Mouse (Mus musculus): ENCODE results near the gene Lrrc71. TPM values are rescaled to one million over a fixed set of nuclear protein-coding genes. Genes with fewer than 3 reads are reported as not detected.

Lrrc71 gene
- polyA plus RNA-seq, 3 experiments from 2014 or later: 0.82 to 1.1 (median 1.1) TPM

DNA sequence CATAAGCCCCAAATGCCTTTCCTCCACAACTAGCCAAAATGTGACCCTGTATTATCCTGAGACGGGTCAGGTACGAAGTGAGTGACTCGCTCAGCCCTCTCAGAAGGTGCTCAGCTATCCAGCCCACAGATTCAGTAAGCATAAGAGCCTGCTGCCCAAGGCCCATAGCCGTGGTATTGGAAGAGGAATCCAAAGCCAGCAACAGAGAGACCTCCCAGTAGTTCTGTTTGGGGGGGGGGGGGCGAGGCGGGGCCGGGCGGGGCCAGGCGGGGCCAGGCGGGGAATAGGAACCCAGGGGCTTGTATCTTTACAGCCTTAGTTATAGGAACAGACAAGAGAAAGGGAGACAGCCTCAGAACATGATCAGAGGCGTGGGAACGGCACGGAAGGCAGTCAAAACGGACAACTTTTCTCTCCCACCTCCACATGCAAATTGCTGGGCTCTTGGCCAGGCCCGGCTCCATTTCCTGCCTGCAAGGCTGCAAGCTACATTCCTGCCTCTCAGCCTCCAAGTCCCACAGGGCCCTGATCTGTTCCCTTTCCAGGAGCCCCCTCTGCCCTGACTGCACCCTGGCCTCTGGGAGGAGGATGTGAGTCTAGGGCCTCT, 15.4 kb upstream of the Lrrc71 start:
- no peak for ATAC-seq

DNA sequence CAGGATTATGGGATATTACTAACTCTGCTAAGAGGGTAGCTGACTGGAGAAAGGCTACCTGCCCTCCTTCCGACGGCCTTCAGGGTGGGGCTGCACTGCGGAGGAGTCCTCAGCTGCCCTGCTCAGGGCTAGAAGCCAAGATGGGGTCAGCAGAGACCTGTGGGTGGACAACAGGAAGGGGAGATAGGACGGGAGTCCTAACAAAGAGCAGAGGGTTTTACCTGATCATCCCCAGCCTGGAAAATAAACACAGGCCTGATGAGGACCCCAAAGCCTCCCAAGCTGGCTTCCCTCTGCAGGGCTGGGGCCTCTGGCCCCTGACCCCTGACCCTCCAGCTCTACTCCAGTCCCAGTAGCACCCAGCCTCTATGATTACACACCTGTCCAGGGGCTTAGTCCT, 14.8 kb upstream of the Lrrc71 start:
- no peak for ATAC-seq

- ATAC-seq: no peak
These were observed 13.3 kb upstream of the Lrrc71 start for GRCm38 (mm10) chr3:87761408-87762375.

DNA sequence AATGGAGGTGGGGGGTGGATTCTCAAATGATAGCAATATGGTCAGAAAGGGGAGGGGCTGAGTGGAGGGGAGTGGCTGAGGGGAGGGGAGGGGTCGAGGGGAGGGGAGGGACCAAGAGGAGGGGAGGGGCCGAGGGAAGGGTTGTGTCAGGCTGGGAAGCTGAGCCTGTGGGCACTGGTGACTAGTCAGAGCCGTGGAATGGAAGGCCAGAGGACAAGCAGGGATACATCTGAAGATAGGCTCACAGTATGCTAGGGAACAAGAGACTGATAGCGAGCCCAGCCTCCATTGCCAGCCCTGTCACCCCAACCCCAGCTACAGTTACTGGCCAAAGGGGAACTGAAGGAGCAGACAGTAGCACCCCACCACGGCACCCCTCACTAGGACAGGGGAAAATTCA, 10.2 kb upstream of the Lrrc71 start:
- no peak for ATAC-seq

GRCm38 (mm10) chr3:87756488-87756887, 8.1 kb upstream of the Lrrc71 start:
- no peak for ATAC-seq

DNA sequence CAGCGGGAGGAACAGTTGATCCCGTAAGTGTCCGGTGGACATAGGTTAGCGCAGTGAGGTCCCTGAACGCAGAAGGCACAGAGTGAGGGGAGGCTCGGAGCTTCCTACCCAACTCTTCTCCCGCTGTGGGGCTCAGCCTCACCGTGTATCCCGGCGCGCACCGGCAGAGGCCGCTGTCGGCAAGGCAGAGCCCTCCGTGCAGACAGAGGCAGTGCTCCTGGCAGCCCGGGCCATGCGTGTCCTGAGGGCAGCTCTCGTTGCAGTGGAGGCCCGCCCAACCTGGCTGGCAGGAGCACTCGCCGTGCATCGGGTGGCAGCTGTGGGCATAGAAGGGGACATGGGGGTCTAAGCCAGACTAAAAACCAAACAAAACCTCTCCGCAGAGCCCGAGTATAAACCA, 7.5 kb upstream of the Lrrc71 start:
- ATAC-seq: peak; percentile 65

- ATAC-seq: no peak
These were observed 5.4 kb upstream of the Lrrc71 start for GRCm38 (mm10) chr3:87753829-87754228.

DNA sequence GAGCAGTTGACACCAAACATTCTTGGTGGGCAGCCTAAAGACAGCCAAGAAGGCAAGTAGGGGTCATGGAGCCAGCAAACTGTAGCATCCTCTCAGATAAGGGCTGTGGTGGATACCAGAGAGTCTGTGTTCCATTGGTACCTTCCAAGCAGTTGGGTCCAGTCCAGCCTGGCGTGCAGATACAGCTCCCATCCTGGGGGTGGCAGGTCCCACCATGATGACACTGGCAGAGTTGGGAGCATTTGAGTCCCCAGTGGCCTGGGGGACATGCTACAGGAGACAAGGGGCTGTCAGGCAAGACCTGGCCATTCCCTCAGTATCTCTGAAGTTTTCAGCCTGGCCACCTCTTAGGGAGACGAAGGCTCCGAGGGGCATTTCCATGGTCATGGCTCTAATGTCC, 4.1 kb upstream of the Lrrc71 start:
- no peak for ATAC-seq

DNA sequence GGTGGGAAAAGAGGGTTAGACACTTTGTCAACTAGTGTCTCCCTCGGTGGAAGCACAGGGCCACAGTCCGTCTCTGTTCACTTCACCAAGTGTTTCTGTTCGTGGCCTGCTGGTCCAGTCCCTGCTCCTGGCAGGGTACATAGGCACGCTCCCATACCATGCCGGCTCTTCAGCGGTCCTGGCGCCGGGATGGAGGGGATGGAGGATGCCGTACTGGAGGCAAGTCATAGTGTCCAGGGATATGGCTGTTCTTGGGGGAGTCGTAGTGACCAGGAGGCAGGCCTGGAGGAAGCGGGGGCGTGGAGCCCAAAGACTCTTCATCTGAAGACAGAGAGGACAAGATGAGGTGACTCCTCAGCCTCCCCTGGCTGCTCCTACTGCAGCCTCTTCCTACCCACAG, 1.6 kb upstream of the Lrrc71 start:
- ATAC-seq: no peak

- ATAC-seq: peak; percentile 79
These were observed 611 bp upstream of the Lrrc71 start for GRCm38 (mm10) chr3:87749036-87749435.

DNA sequence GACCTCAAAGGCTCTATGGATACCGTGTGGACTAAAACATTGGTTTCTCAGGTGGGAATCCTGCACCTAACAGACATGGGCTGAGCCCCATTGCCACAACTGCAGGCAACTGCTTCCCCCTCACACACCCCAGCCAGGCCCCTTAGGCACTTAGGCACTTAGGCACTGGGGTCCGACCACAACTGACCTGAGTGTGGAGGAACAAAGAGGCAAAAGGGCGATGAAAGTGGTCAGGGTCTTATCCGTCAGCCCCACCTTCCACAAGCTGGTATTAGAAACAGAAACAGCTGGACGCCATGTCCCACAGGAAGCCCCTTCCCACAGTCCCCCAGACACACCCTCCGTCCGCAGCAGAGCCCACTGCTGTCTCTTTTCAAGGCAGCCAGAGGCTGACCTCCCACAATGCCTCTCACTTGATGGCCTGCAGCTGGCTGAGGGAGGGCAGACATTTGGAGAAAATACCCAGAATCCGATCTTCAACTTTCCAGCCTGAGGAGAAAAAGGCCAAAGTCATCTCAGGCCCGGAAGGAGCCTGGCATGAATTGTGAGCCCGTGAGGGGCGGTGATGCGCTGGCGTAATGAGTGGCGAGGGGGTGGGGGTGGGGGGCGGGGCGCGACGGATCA, 3.3 kb downstream of the Lrrc71 start:
- no peak for ATAC-seq

DNA sequence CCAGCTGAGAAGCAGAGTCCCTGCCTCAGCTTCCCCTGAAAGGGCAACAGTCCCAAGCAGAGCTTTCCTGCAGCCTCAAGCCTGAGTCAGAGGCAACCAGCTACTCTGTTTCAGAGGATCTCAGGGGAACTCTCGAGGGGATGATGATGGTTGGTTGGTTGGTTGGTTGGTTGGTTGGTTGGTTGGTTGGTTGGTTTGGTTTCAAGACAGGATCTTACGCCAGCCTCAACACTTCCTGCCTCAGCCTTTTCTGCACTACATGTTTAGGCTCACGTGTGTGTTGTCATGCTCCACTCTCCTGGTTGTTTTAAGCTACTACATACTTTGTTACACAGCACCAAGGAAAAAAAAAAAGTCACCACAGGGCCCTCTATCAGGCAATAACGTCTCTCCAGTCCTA, 4.5 kb downstream of the Lrrc71 start:
- ATAC-seq: peak; percentile 26

GRCm38 (mm10) chr3:87742735-87743134, 5.7 kb downstream of the Lrrc71 start:
- ATAC-seq: peak; percentile 67

DNA sequence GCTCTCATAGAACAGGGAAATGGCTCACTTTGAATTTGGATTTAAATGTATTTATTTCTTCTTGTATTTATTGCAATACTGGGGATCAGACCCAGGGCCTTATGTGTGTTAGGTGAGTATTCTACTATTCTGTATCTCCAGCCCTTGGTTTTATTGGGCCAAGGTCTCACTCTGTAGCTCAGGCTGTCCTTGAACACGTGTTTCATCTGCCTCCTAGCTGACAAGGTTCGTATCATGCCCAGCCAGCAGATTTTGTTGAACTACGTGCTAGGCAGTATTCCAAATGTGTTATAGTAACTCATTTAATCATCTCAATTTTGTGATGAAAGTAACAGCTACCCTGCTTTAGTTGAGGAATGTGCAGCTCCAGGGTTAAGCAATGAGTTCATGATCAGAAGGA, 6.4 kb downstream of the Lrrc71 start:
- ATAC-seq: no peak

DNA sequence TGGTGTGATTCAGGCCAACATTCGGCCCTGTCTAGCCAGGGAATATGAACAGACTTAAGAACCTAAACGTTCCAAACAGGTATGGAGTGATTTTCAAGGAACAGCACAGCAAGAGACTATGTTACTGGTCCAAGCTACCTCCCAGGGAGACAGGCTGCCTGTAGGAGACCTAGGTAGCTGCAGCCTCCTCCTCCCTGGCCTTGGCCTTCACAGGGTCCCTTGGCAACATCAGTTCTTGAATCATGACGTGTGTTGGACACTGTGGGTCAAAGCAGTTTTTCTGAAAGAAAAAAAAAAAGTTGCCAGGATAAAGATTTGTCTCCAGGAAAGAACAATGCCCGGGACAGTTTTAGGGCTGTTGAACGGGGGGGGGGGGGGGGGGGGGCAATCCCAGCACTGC, 9.5 kb downstream of the Lrrc71 start:
- ATAC-seq: no peak

DNA sequence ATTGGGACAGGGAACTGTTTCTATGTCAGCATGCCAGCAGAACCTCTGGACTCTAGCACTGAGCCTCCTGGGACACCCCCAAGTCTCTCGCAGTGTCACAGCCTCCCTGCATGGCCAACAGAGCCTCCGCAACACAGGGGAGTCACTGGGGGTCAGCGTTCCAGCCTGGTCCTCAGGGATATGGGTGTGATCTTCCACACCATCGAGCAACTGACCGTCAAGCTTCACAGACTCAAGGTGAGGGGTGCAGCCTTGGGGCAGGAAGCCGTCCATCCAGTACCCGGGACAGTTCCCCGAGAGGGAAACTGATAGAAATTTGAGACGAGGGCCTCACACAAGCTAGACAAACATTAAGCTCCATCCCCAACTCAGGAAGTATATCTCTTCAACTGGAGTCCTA, 13.1 kb downstream of the Lrrc71 start:
- ATAC-seq: no peak

DNA sequence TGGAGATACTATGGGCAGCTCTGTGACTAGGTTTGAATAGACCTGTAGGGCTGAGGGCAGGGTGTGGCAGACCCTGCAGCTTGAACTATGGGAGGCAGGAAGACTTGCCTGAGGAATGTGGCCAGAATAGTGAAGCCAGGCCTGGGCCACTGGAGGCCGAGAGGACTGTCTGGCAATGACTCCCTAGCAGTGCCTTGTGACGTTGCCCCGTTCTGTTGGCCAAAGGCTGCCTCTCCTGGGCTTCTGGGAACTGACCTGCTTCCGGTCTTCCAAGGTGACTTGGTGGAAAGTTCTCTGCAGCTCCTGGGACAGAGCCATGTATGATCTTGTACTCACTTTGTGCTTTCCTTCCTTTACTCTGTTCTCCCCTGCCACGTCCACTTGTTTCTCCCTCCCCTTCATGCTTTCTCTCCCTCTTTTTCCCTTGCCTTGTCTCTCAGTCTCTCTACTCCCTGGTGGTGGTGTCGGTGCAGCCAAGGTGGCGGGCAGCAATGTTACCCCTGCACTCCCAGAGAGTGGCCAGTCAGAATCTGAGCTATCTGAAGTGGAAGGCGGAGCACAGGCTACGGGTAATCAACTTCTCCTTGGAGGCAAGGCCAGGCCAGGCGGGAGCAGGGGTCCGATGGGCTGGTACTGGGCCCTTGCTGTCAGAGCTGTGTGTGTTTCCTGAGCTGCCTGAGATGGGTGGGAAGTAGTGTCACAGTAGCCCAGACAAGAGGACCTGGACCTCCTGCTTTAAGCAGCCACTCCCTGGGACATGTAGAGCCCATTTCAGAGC, 14.3 kb downstream of the Lrrc71 start:
- no peak for ATAC-seq

- no peak for ATAC-seq
These were observed 15.3 kb downstream of the Lrrc71 start for GRCm38 (mm10) chr3:87733098-87733497.

GRCm38 (mm10) chr3:87728696-87729095, 19.7 kb downstream of the Lrrc71 start:
- no peak for ATAC-seq

- no peak for ATAC-seq
These were observed 22.2 kb downstream of the Lrrc71 start for GRCm38 (mm10) chr3:87726191-87726590.

GRCm38 (mm10) chr3:87725396-87726160, 22.8 kb downstream of the Lrrc71 start:
- no peak for ATAC-seq

DNA sequence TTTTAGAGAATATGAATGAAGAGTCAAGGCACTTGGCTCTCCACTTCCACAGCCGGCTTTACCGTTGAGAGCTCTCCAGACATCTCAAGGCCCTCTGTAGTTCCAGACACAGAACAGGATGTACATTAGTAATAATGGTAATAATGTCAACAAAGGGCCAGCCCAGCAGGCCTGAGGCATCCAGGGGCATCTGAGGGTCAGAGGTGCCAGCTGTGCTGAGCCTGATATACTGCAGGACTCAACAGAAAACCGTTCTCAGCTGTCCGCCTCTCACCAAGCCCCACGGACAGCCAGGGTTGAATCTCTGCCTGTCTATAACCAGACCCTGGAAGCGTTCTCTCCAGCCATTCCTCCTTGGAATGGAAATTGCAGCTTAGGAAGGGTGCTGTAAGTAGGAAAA, 23.9 kb downstream of the Lrrc71 start:
- ATAC-seq: no peak

Data from inflammation-experienced regulatory T-cells, adult 6 months (primary cell).